Mouse (Mus musculus) midbrain, postnatal 0 days (tissue): ENCODE measurements around the gene Gm6096. TPM values are rescaled to one million over a fixed set of nuclear protein-coding genes. Genes with fewer than 3 reads are reported as not detected.

Experiments
- ATAC-seq: fragments of 200-750 bp; cut with Nextera tagmentation; 2 replicates; pipeline ENCODE4 v1.8.0; 2017; ENCODE audit warnings: moderate number of reproducible peaks, mild to moderate bottlenecking, moderate TSS enrichment, moderate library complexity; ENCODE audit not compliant: low FRiP score
- DNase-seq: peaks from one replicate; pipeline ENCODE4 v3.0.0-alpha.2; 2015; ENCODE audit warnings: low spot score
- H3K27ac ChIP-seq: fragments of 300-500 bp; sonication (generic); 2 replicates; pipeline ENCODE4 v1.5.1; 2014; ENCODE audit warnings: low read depth, mild to moderate bottlenecking, low read length, mixed read lengths
- H3K27me3 ChIP-seq: fragments of 300-500 bp; sonication (generic); 2 replicates; pipeline ENCODE4 v1.6.1; 2014; ENCODE audit warnings: low read length, control low read depth, mixed read lengths; ENCODE audit not compliant: insufficient read depth
- H3K36me3 ChIP-seq: fragments of 300-500 bp; sonication (generic); 2 replicates; pipeline ENCODE4 v1.6.1; 2014; ENCODE audit warnings: low read length, control low read depth, mixed read lengths; ENCODE audit not compliant: insufficient read depth
- H3K4me1 ChIP-seq: fragments of 300-500 bp; sonication (generic); 2 replicates; pipeline ENCODE4 v1.6.1; 2014; ENCODE audit warnings: mild to moderate bottlenecking, control low read depth, antibody characterized with exemption, low read length, mixed read lengths; ENCODE audit not compliant: insufficient read depth
- H3K4me2 ChIP-seq: fragments of 300-500 bp; sonication (generic); 2 replicates; pipeline ENCODE4 v1.6.1; 2014; ENCODE audit warnings: low read depth, mild to moderate bottlenecking, low read length, mixed read lengths; ENCODE audit not compliant: poor library complexity, severe bottlenecking
- H3K4me3 ChIP-seq: fragments of 300-500 bp; sonication (generic); 2 replicates; pipeline ENCODE4 v1.5.1; 2014; ENCODE audit warnings: low read depth, mild to moderate bottlenecking, low read length, moderate library complexity
- H3K9ac ChIP-seq: fragments of 300-500 bp; sonication (generic); replicated peaks from 2 replicates; pipeline ENCODE4 v1.6.1; 2014; ENCODE audit warnings: mild to moderate bottlenecking, low read length, moderate library complexity, mixed read lengths; ENCODE audit not compliant: poor library complexity, severe bottlenecking
- H3K9me3 ChIP-seq: fragments of 300-500 bp; sonication (generic); 2 replicates; pipeline ENCODE4 v1.6.1; 2016; ENCODE audit warnings: low read length, control low read depth
- CTCF ChIP-seq: IDR thresholded peaks from 2 replicates; pipeline ENCODE4 v1.5.1; 2016; ENCODE audit warnings: antibody characterized with exemption, mild to moderate bottlenecking
- WGBS: fragments of 180-500 bp; shearing (Covaris S2); extraction: QIAGEN DNeasy Blood & Tissue Kit; methylation state at CpG from one replicate; pipeline ENCODE4 v1.1.7; 2014; 5-methylcytosine and 5-hydroxymethylcytosine counted together
- polyA plus RNA-seq: library from polyadenylated mRNA; unstranded; fragments of >200 nt; fragmentation: Nextera tagmentation; extraction: Ambion mirVana; gene quantifications from 2 replicates; pipeline ENCODE4 v1.2.1, GENCODE M21; 2015
- total RNA-seq: library from RNA; depleted of rRNA; stranded (reverse); fragments of >200 nt; gene quantifications from 2 replicates; pipeline ENCODE4 v1.2.3, GENCODE M21; 2014

Gene Gm6096
- total and polyA plus RNA-seq, 2 experiments from 2014 or later = not detected

- 45% methylated on average over 7 of the region's 7 CpGs for WGBS
- Histone ChIP-seq H3K4me1 (peaks cover 9% of the 10 kb centered on the region; the same call in 1 of the 2 replicates), H3K27me3 (no peaks in the 10 kb centered on the region), H3K4me2 (peak overlapping the region; percentile 61), H3K9ac (peak overlapping the region; percentile 29), H3K27ac (peak overlapping the region; percentile 85), H3K4me3 (peak overlapping the region; percentile 39), H3K36me3 (peaks cover 8% of the 10 kb centered on the region), H3K9me3 (no peaks in the 10 kb centered on the region)
- no peak for TF ChIP-seq CTCF
- no peak for ATAC-seq
- no peak for DNase-seq
Measured at GRCm38 (mm10) chr7:34232785-34233725, 17.8 kb upstream of the Gm6096 start.

- Histone ChIP-seq H3K4me2 (peak overlapping the region; percentile 61), H3K9ac (peak overlapping the region; percentile 51), H3K4me1 (0 out of 2 replicates have a peak, but pooled peaks cover 4% of the 10 kb centered on the region), H3K27me3 (no peaks in the 10 kb centered on the region), H3K27ac (peak overlapping the region; percentile 85), H3K36me3 (peaks cover 16% of the 10 kb centered on the region), H3K9me3 (no peaks in the 10 kb centered on the region), H3K4me3 (peak overlapping the region; percentile 39)
- ATAC-seq (peak; percentile 96), DNase-seq (peak; percentile 98)
- WGBS = under 1% methylated on average over 46 of the region's 46 CpGs
- TF ChIP-seq CTCF = no peak; the same call in 1 of the 2 replicates
Measured at GRCm38 (mm10) chr7:34233909-34234609, 16.8 kb upstream of the Gm6096 start.

GRCm38 (mm10) chr7:34234610-34235561, 16.0 kb upstream of the Gm6096 start:
- Histone ChIP-seq H3K4me1 (no peaks in the 10 kb centered on the region), H3K9ac (peak overlapping the region; percentile 51), H3K4me3 (peak overlapping the region; percentile 39), H3K27me3 (no peaks in the 10 kb centered on the region), H3K36me3 (peaks cover 24% of the 10 kb centered on the region), H3K4me2 (peak overlapping the region; percentile 61), H3K27ac (peak overlapping the region; percentile 85), H3K9me3 (no peaks in the 10 kb centered on the region)
- DNase-seq (no peak), ATAC-seq (peak; percentile 0; the same call in 1 of the 2 replicates)
- WGBS = 2% methylated on average over 17 of the region's 17 CpGs
- TF ChIP-seq CTCF = no peak

- Histone ChIP-seq H3K4me3 (no peak overlapping the region), H3K9me3 (no peaks in the 10 kb centered on the region), H3K4me2 (no peak overlapping the region), H3K27me3 (no peaks in the 10 kb centered on the region), H3K4me1 (no peaks in the 10 kb centered on the region), H3K27ac (no peak overlapping the region), H3K9ac (no peak overlapping the region), H3K36me3 (peaks cover 29% of the 10 kb centered on the region)
- 88% methylated on average over 5 of the region's 5 CpGs for WGBS
- ATAC-seq (no peak), DNase-seq (no peak)
- TF ChIP-seq CTCF = peak; percentile 1; the same call in 1 of the 2 replicates
Measured at GRCm38 (mm10) chr7:34235602-34236001, 15.2 kb upstream of the Gm6096 start.

- Histone ChIP-seq H3K4me1 (no peaks in the 10 kb centered on the region), H3K27ac (no peak overlapping the region), H3K27me3 (no peaks in the 10 kb centered on the region), H3K4me3 (no peak overlapping the region), H3K36me3 (peaks cover 41% of the 10 kb centered on the region), H3K9me3 (no peaks in the 10 kb centered on the region), H3K4me2 (no peak overlapping the region), H3K9ac (no peak overlapping the region)
- DNase-seq (no peak), ATAC-seq (no peak)
- 86% methylated on average over 5 of the region's 5 CpGs for WGBS
- no peak for TF ChIP-seq CTCF
Measured at GRCm38 (mm10) chr7:34238086-34238485, 12.8 kb upstream of the Gm6096 start.
